Mouse (Mus musculus): Measurements from ENCODE around the gene Dcps. TPM values are rescaled to one million over a fixed set of nuclear protein-coding genes. Genes with fewer than 3 reads are reported as not detected.

The Dcps gene
- polyA plus RNA-seq, 1 experiment from 2014 or later, result 69.3 TPM

DNA sequence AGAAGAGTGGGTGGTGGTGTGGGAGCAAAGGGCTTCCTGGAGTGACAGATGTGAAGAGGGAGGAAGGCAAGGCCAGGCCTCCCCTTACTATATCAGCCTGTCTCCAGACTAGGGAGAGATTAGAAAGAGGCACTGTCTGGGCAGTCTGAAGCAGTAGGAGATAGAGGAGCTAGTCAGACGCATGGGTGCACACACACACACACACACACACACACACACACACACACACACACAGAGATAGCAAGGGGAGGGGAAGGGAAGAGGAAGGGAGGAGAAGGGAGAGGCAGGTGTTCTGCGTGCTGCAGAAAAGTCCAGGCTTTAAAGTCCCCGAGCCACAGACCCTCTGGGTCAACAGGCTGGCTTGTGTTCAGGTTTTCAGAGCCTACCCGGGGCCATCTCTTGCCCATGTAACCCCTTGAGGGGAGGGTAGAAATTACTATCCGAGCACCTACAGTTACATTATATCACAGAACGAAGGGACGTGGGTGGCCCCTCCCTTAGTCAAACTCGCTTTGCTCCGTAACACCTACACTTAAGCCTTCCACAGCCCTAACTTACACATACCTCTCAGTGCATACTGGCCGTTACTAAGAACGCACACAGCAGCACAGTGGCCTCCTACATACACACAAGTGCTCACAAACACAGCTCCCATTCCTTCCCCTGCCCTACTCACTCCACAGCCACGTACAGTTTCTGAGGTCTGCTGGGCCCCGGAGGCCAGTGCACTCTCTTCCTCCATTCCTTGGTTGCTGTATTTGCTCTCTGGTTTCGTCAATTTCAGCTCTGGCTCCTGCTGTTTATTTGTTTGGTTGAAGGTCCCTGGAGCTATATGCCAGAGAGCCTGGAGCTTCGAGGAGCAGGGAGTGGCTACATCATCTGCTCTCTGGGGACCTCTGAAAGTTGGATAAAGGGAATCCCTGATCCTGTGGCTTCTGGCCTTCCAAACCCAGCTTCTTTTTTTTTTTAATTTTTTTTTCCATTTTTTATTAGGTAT lies 69.7 kb downstream of the Dcps start:
- WGBS (ENCODE audit: insufficient replicate concordance), result 37% methylated on average over 15 of the region's 15 CpGs
- Histone ChIP-seq H3K4me1 (ENCODE audit: control insufficient read depth, insufficient read depth, low read length) (peaks cover 44% of the 10 kb centered on the region), H3K27me3 (ENCODE audit: control insufficient read depth, insufficient read depth, low read length) (no peaks in the 10 kb centered on the region), H3K9me3 (replicated peaks; ENCODE audit: control insufficient read depth, low read length) (no peaks in the 10 kb centered on the region), H3K9ac (ENCODE audit: low read depth, low read length) (peak overlapping the region; percentile 39; the same call in 1 of the 2 replicates), H3K36me3 (ENCODE audit: control insufficient read depth, insufficient read depth, low read length) (no peaks in the 10 kb centered on the region), H3K4me2 (peak overlapping the region; percentile 45), H3K27ac (ENCODE audit: low read depth, low read length) (peak overlapping the region; percentile 59), H3K4me3 (ENCODE audit: low read depth, low read length) (no peak overlapping the region)
- peak; percentile 70 for ATAC-seq (replicated peaks; ENCODE audit: insufficient number of reproducible peaks, low FRiP score, low TSS enrichment)

- H3K27ac ChIP-seq (ENCODE audit: low read depth, low read length), result peak overlapping the region; percentile 35; the same call in 1 of the 2 replicates
- WGBS (ENCODE audit: insufficient replicate concordance), result 44% methylated on average over 2 of the region's 2 CpGs
Observed at GRCm38 (mm10) chr9:35105438-35105837, 70.4 kb downstream of the Dcps start.

GRCm38 (mm10) chr9:35104711-35105110 lies 71.2 kb downstream of the Dcps start:
- no peaks in the 10 kb centered on the region for H3K27me3 ChIP-seq (ENCODE audit: control insufficient read depth, insufficient read depth, low read length)
- no peak overlapping the region for H3K4me2 ChIP-seq
- H3K4me3 ChIP-seq (ENCODE audit: low read depth, low read length), result no peak overlapping the region
- no peak for ATAC-seq (replicated peaks; ENCODE audit: insufficient number of reproducible peaks, low FRiP score, low TSS enrichment)
- peaks cover 31% of the 10 kb centered on the region for H3K4me1 ChIP-seq (ENCODE audit: control insufficient read depth, insufficient read depth, low read length)
- no peaks in the 10 kb centered on the region for H3K9me3 ChIP-seq (replicated peaks; ENCODE audit: control insufficient read depth, low read length)
- H3K36me3 ChIP-seq (ENCODE audit: control insufficient read depth, insufficient read depth, low read length), result no peaks in the 10 kb centered on the region
- 47% methylated on average over 4 of the region's 4 CpGs for WGBS (ENCODE audit: insufficient replicate concordance)
- H3K27ac ChIP-seq (ENCODE audit: low read depth, low read length), result no peak overlapping the region
- H3K9ac ChIP-seq (ENCODE audit: low read depth, low read length), result no peak overlapping the region

More at GRCm38 (mm10) chr9:35105438-35105837, 70.4 kb downstream of the Dcps start:
- Histone ChIP-seq H3K9ac (ENCODE audit: low read depth, low read length) (peak overlapping the region; percentile 39; the same call in 1 of the 2 replicates), H3K4me3 (ENCODE audit: low read depth, low read length) (no peak overlapping the region), H3K36me3 (ENCODE audit: control insufficient read depth, insufficient read depth, low read length) (no peaks in the 10 kb centered on the region), H3K4me1 (ENCODE audit: control insufficient read depth, insufficient read depth, low read length) (peaks cover 38% of the 10 kb centered on the region), H3K9me3 (replicated peaks; ENCODE audit: control insufficient read depth, low read length) (no peaks in the 10 kb centered on the region), H3K27me3 (ENCODE audit: control insufficient read depth, insufficient read depth, low read length) (no peaks in the 10 kb centered on the region), H3K4me2 (peak overlapping the region; percentile 45)
- ATAC-seq (replicated peaks; ENCODE audit: insufficient number of reproducible peaks, low FRiP score, low TSS enrichment), result no peak

- ATAC-seq (replicated peaks; ENCODE audit: insufficient number of reproducible peaks, low FRiP score, low TSS enrichment), result no peak
- H3K36me3 ChIP-seq (ENCODE audit: control insufficient read depth, insufficient read depth, low read length), result no peaks in the 10 kb centered on the region
- H3K9ac ChIP-seq (ENCODE audit: low read depth, low read length), result no peak overlapping the region
- no peaks in the 10 kb centered on the region for H3K4me1 ChIP-seq (ENCODE audit: control insufficient read depth, insufficient read depth, low read length)
- WGBS (ENCODE audit: insufficient replicate concordance), result 83% methylated on average over 4 of the region's 4 CpGs
- no peak overlapping the region for H3K4me2 ChIP-seq
- H3K27ac ChIP-seq (ENCODE audit: low read depth, low read length), result no peak overlapping the region
- no peak overlapping the region for H3K4me3 ChIP-seq (ENCODE audit: low read depth, low read length)
- H3K9me3 ChIP-seq (replicated peaks; ENCODE audit: control insufficient read depth, low read length), result no peaks in the 10 kb centered on the region
- no peaks in the 10 kb centered on the region for H3K27me3 ChIP-seq (ENCODE audit: control insufficient read depth, insufficient read depth, low read length)
Observed at GRCm38 (mm10) chr9:35098762-35099161, 77.1 kb downstream of the Dcps start.

DNA sequence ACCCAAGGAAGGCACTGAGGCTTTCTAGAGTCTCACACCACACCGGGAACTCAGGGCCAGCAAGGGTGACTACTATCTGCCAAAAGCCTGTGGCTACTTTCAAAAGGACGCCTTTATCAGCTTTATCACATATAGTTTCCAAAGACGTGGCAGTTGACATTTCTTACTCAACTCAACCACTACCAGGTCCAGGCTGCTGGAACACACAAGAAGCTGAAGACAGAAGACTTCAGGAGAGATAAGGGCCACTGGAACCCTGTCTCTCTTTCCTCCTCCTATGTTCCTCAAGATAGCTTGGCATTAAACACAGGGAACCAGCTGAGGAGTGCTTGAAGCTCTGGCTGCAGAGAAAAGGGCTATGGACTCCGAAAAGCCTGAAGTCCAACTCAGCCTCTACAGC lies 78.0 kb downstream of the Dcps start:
- WGBS (ENCODE audit: insufficient replicate concordance), result 36% methylated on average over 4 of the region's 4 CpGs
- Histone ChIP-seq H3K4me3 (ENCODE audit: low read depth, low read length) (no peak overlapping the region), H3K9ac (ENCODE audit: low read depth, low read length) (no peak overlapping the region), H3K9me3 (replicated peaks; ENCODE audit: control insufficient read depth, low read length) (no peaks in the 10 kb centered on the region), H3K4me1 (ENCODE audit: control insufficient read depth, insufficient read depth, low read length) (no peaks in the 10 kb centered on the region), H3K36me3 (ENCODE audit: control insufficient read depth, insufficient read depth, low read length) (no peaks in the 10 kb centered on the region), H3K4me2 (no peak overlapping the region), H3K27me3 (ENCODE audit: control insufficient read depth, insufficient read depth, low read length) (no peaks in the 10 kb centered on the region), H3K27ac (ENCODE audit: low read depth, low read length) (no peak overlapping the region)
- no peak for ATAC-seq (replicated peaks; ENCODE audit: insufficient number of reproducible peaks, low FRiP score, low TSS enrichment)

DNA sequence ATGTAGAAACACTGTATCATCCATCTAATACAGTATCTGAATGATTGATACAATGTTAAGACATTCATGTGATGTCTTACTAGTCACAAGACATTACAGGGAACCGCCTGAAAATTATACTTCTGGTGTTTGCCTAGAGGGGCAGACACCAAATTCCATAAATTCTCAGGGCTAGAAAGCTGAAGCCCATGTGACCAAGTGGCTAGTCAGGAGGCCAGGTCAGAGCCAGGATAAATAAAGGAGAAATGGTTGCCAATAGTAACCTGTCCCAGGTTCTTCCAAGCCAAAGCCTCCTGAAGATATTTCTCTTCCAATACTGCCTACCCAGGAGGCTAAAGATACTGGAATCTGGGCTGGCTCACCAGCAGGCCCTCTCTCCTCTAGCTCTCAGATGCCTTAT lies 80.1 kb downstream of the Dcps start:
- Histone ChIP-seq H3K9ac (ENCODE audit: low read depth, low read length) (no peak overlapping the region), H3K36me3 (ENCODE audit: control insufficient read depth, insufficient read depth, low read length) (no peaks in the 10 kb centered on the region), H3K27me3 (ENCODE audit: control insufficient read depth, insufficient read depth, low read length) (no peaks in the 10 kb centered on the region), H3K4me2 (no peak overlapping the region), H3K9me3 (replicated peaks; ENCODE audit: control insufficient read depth, low read length) (no peaks in the 10 kb centered on the region), H3K4me1 (ENCODE audit: control insufficient read depth, insufficient read depth, low read length) (no peaks in the 10 kb centered on the region), H3K4me3 (ENCODE audit: low read depth, low read length) (no peak overlapping the region), H3K27ac (ENCODE audit: low read depth, low read length) (no peak overlapping the region)
- 73% methylated on average over 1 of the region's 1 CpGs for WGBS (ENCODE audit: insufficient replicate concordance)
- ATAC-seq (replicated peaks; ENCODE audit: insufficient number of reproducible peaks, low FRiP score, low TSS enrichment), result no peak

GRCm38 (mm10) chr9:35093350-35093749 lies 82.5 kb downstream of the Dcps start:
- WGBS (ENCODE audit: insufficient replicate concordance), result 88% methylated on average over 3 of the region's 3 CpGs
- Histone ChIP-seq H3K9ac (ENCODE audit: low read depth, low read length) (no peak overlapping the region), H3K4me1 (ENCODE audit: control insufficient read depth, insufficient read depth, low read length) (no peaks in the 10 kb centered on the region), H3K36me3 (ENCODE audit: control insufficient read depth, insufficient read depth, low read length) (no peaks in the 10 kb centered on the region), H3K9me3 (replicated peaks; ENCODE audit: control insufficient read depth, low read length) (no peaks in the 10 kb centered on the region), H3K4me3 (ENCODE audit: low read depth, low read length) (no peak overlapping the region), H3K4me2 (no peak overlapping the region), H3K27me3 (ENCODE audit: control insufficient read depth, insufficient read depth, low read length) (no peaks in the 10 kb centered on the region), H3K27ac (ENCODE audit: low read depth, low read length) (no peak overlapping the region)
- no peak for ATAC-seq (replicated peaks; ENCODE audit: insufficient number of reproducible peaks, low FRiP score, low TSS enrichment)

- no peak overlapping the region for H3K4me3 ChIP-seq (ENCODE audit: low read depth, low read length)
- no peaks in the 10 kb centered on the region for H3K27me3 ChIP-seq (ENCODE audit: control insufficient read depth, insufficient read depth, low read length)
- no peaks in the 10 kb centered on the region for H3K4me1 ChIP-seq (ENCODE audit: control insufficient read depth, insufficient read depth, low read length)
- H3K4me2 ChIP-seq, result no peak overlapping the region
- H3K9me3 ChIP-seq (replicated peaks; ENCODE audit: control insufficient read depth, low read length), result no peaks in the 10 kb centered on the region
- 81% methylated on average over 2 of the region's 2 CpGs for WGBS (ENCODE audit: insufficient replicate concordance)
- no peak overlapping the region for H3K27ac ChIP-seq (ENCODE audit: low read depth, low read length)
- no peak overlapping the region for H3K9ac ChIP-seq (ENCODE audit: low read depth, low read length)
- no peaks in the 10 kb centered on the region for H3K36me3 ChIP-seq (ENCODE audit: control insufficient read depth, insufficient read depth, low read length)
- ATAC-seq (replicated peaks; ENCODE audit: insufficient number of reproducible peaks, low FRiP score, low TSS enrichment), result no peak
Observed at GRCm38 (mm10) chr9:35092904-35093303, 83.0 kb downstream of the Dcps start.

All from heart, embryonic 11.5 days (tissue).